Mouse (Mus musculus): ENCODE measurements around the gene Dmrta1. TPM values are rescaled to one million over a fixed set of nuclear protein-coding genes. Genes with fewer than 3 reads are reported as not detected.

Gene Dmrta1
- 0.10 and 0.17 TPM in 2 replicates for polyA plus RNA-seq (2012; rRNA removed; ENCODE audit: low replicate concordance)

GRCm38 (mm10) chr4:89679195-89679594 is at the start of gene Dmrta1:
Gene Dmrta1 (plus strand): TSS chr4:89679436.

All from mammary gland, adult 2 months (tissue).